Mouse (Mus musculus) cerebellum, adult 2 months (tissue): ENCODE measurements around the gene Nol9.

ENCODE experiments used
- CTCF ChIP-seq: fragments of 200-500 bp; IDR thresholded peaks from 2 replicates; pipeline ENCODE4 v1.5.1; 2011; ENCODE audit warnings: low read depth, mild to moderate bottlenecking, control low read depth, low read length, moderate library complexity, borderline replicate concordance; ENCODE audit not compliant: insufficient read depth
- POLR2A ChIP-seq: fragments of 200-500 bp; IDR thresholded peaks from 2 replicates; pipeline ENCODE4 v1.6.1; 2011; ENCODE audit warnings: low read length, control low read depth, borderline replicate concordance; ENCODE audit not compliant: insufficient read depth

DNA sequence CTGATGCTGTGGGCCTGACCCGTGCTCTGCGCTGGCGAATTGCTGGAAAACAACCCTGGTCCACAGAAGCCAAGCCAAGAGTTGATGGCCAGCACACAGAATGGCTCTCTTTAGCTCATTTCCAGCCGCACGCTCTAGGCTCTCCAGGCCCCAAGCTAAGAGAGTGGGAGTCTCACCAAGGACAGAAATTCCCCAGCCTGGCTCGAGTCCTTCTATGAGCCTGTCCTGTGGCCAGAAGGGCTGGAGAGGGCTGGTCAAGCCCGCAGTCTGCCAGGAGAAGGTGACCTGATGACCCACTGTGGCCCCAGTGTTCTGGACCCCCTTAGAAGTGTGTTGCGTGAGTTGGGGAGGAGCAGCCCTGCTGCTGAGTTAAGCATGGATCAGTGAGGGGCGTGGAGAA lies 38.1 kb downstream of the Nol9 start:
- no peak for TF ChIP-seq CTCF
- TF ChIP-seq POLR2A, result no peak
